Mouse (Mus musculus) embryo, embryonic 10.5 days (tissue): Measurements from ENCODE around the gene Trip6.

ENCODE experiments used
- DNase-seq: peaks from one replicate; pipeline ENCODE4 v3.0.0-alpha.2; 2015; ENCODE audit warnings: low spot score

Trip6 gene

GRCm38 (mm10) chr5:137263897-137264720, 50.1 kb downstream of the Trip6 start:
- DNase-seq: no peak
